Mouse (Mus musculus) urinary bladder, postnatal 10 days (tissue): ENCODE data around the gene Arhgap10.

Experiments
- DNase-seq: peaks from one replicate; pipeline ENCODE4 v3.0.0; 2022; ENCODE audit warnings: low spot score

Gene Arhgap10

DNA sequence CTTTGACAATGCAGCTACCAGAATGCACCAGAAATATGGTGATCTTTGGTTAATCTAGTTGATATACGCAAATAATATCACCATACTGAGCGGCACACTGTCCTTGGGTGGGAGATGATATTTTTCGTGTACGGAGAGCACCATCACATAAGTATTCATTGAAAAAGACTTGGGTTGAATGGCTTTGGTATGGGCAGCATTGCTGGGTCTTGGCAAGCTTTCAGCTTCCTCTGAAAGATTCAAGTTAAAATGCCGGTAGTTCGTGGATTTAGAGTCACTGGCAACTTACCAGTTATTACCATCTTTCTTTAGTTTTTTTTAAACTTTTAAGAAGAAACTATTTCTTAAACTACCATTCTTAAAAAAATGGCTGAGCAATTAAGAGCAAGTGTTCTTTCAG lies 302.6 kb downstream of the Arhgap10 start:
- DNase-seq, result no peak

- DNase-seq, result no peak
Measured at GRCm38 (mm10) chr8:77214665-77215064, 303.1 kb downstream of the Arhgap10 start.

DNA sequence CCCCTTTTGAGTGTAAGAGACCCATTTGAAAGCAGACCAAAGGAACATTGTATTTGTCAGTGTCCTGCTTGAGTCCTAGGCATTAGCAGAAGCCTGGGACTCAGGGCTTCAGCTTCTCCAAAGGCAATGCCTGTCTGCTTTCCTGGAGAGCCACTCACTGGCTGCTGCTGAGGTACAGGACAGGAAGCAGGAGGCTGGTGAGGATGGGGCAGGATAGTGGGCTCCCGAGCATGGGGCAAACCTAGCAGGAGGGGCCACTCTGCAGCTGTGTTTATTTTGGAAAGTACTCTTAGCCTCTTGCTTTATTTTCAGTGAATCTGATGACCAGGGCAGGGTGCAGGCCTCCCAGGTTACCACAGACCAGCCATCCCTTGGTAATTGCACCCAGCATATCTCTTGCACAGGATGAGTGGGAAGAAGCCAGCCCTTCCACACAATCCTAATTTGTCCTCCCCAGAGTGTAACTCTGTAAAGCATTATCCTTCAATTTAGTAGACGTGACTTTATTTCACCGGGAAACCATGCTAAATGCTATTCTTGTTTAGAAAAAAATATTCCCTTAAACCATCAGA lies 303.8 kb downstream of the Arhgap10 start:
- DNase-seq, result no peak

DNA sequence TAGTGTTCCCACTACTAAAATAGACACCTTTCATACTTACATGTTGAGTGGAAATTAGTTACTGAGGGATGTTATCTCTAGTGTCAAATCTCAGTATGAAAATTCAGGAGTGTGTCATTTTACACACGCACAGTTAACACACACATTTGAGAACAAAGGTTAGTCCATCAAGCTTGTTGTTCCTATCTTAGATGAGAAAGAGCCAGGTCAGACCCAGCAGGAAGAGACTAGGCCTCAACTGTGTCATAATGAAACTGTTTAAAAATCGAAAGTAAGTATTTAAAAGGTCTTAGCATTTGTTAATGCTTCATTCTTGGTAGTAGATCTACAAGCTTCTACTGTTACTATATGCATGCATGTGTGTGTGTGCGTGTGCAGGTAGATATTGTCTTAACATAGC lies 308.5 kb downstream of the Arhgap10 start:
- no peak for DNase-seq
